Mouse (Mus musculus): ENCODE results near the gene Cavin1. TPM values are rescaled to one million over a fixed set of nuclear protein-coding genes. Genes with fewer than 3 reads are reported as not detected.

Cavin1 gene
- under 1 TPM; 0.46 to 0.77 TPM for total RNA-seq (2023)

GRCm38 (mm10) chr11:100970557-100970937 is at the start of gene Cavin1:
Gene Cavin1, minus strand, starts transcription at chr11:100970887.

GRCm38 (mm10) chr11:101009046-101009887 is 38.6 kb upstream of the Cavin1 start, which contains the start of gene Atp6v0a1:
Gene Atp6v0a1, plus strand, starts transcription at chr11:101009452.

GRCm38 (mm10) chr11:100939512-100940151 is 31.1 kb downstream of the Cavin1 start, which contains the start of gene Stat3:
Gene Stat3, minus strand, starts transcription at chr11:100939540.

Other genes with a start within 250 kb of the Cavin1 start
- 100 to 1,000 TPM; 175 to 177 TPM for gene Rab5c, start 232.7 kb downstream of the Cavin1 start, total RNA-seq (2023)
- gene Kcnh4, start 210.9 kb downstream of the Cavin1 start, total RNA-seq (2023): not detected
- not detected for gene Hcrt, start 208.0 kb downstream of the Cavin1 start, total RNA-seq (2023)
- 10 to 100 TPM in 1 of 2 experiments, 1 to 10 TPM in 1; 9.9 to 10.6 TPM for gene Ghdc, start 199.9 kb downstream of the Cavin1 start, total RNA-seq (2023)
- 10 to 100 TPM; 84.9 to 98.5 TPM for gene Stat5b, start 120.2 kb downstream of the Cavin1 start, total RNA-seq (2023)
- gene Stat5a, start 111.5 kb downstream of the Cavin1 start, total RNA-seq (2023): 10 to 100 TPM; 30.3 to 36.4 TPM
- gene Stat3, start 31.3 kb downstream of the Cavin1 start, total RNA-seq (2023): 100 to 1,000 TPM; 207 to 249 TPM
- gene Atp6v0a1, start 38.6 kb upstream of the Cavin1 start, total RNA-seq (2023): 100 to 1,000 TPM in 1 of 2 experiments, 10 to 100 TPM in 1; 91.3 to 101 TPM
- gene Naglu, start 99.1 kb upstream of the Cavin1 start, total RNA-seq (2023): 1 to 10 TPM; 7.5 to 8.9 TPM
- gene Hsd17b1, start 107.5 kb upstream of the Cavin1 start, total RNA-seq (2023): 1 to 10 TPM in 1 of 2 experiments, under 1 TPM in 1; 0.59 to 1.1 TPM
- gene Coasy, start 111.7 kb upstream of the Cavin1 start, total RNA-seq (2023): 10 to 100 TPM; 13.1 to 15.3 TPM
- 10 to 100 TPM; 44.8 to 49.5 TPM for gene Mlx, start 116.4 kb upstream of the Cavin1 start, total RNA-seq (2023)
- 1 to 10 TPM; 6.7 to 8.6 TPM for gene Psmc3ip, start 124.5 kb upstream of the Cavin1 start, total RNA-seq (2023)
- gene Retreg3, start 149.0 kb upstream of the Cavin1 start, total RNA-seq (2023): 10 to 100 TPM; 29.7 to 32.7 TPM
- gene Tubg1, start 149.1 kb upstream of the Cavin1 start, total RNA-seq (2023): 10 to 100 TPM; 17.5 to 20.9 TPM
- 1 to 10 TPM; 1.8 to 2.7 TPM for gene Tubg2, start 185.0 kb upstream of the Cavin1 start, total RNA-seq (2023)
- gene Cntnap1, start 199.6 kb upstream of the Cavin1 start, total RNA-seq (2023): under 1 TPM; 0.64 to 0.99 TPM
- 1 to 10 TPM; 2.9 to 3.2 TPM for gene Plekhh3, start 200.5 kb upstream of the Cavin1 start, total RNA-seq (2023)
- gene Ccr10, start 204.6 kb upstream of the Cavin1 start, total RNA-seq (2023): under 1 TPM; 0.77 to 0.83 TPM